Mouse (Mus musculus) kidney, embryonic 16.5 days (tissue): ENCODE data around the gene Gjb3. TPM values are rescaled to one million over a fixed set of nuclear protein-coding genes. Genes with fewer than 3 reads are reported as not detected.

Experiments
- ATAC-seq: fragments of 200-750 bp; cut with Nextera tagmentation; 2 replicates; pipeline ENCODE4 v1.8.0; 2017; ENCODE audit warnings: moderate TSS enrichment; ENCODE audit not compliant: low FRiP score, low TSS enrichment
- H3K27ac ChIP-seq: fragments of 300-500 bp; sonication (generic); 2 replicates; pipeline ENCODE4 v1.5.1; 2014; ENCODE audit warnings: low read length
- H3K27me3 ChIP-seq: fragments of 300-500 bp; sonication (generic); 2 replicates; pipeline ENCODE4 v1.6.1; 2014; ENCODE audit warnings: low read length, control low read depth, mixed read lengths; ENCODE audit not compliant: insufficient read depth
- H3K36me3 ChIP-seq: fragments of 300-500 bp; sonication (generic); 2 replicates; pipeline ENCODE4 v1.6.1; 2014; ENCODE audit warnings: low read length, control low read depth, mixed read lengths; ENCODE audit not compliant: insufficient read depth
- H3K4me1 ChIP-seq: fragments of 300-500 bp; sonication (generic); 2 replicates; pipeline ENCODE4 v1.6.1; 2014; ENCODE audit warnings: low read length, control low read depth, mixed read lengths; ENCODE audit not compliant: insufficient read depth
- H3K4me2 ChIP-seq: fragments of 300-500 bp; sonication (generic); replicated peaks from 2 replicates; pipeline ENCODE4 v1.6.1; 2014; ENCODE audit warnings: low read depth, low read length
- H3K4me3 ChIP-seq: fragments of 300-500 bp; sonication (generic); 2 replicates; pipeline ENCODE4 v1.5.1; 2014; ENCODE audit warnings: mild to moderate bottlenecking, low read length
- H3K9ac ChIP-seq: fragments of 300-500 bp; sonication (generic); replicated peaks from 2 replicates; pipeline ENCODE4 v1.6.1; 2014; ENCODE audit warnings: low read length
- H3K9me3 ChIP-seq: fragments of 300-500 bp; sonication (generic); 2 replicates; pipeline ENCODE4 v1.6.1; 2016; ENCODE audit warnings: low read length, control low read depth
- WGBS: fragments of 180-500 bp; shearing (Covaris S2); extraction: QIAGEN DNeasy Blood & Tissue Kit; methylation state at CpG from one replicate; pipeline ENCODE4 v1.1.7; 2014; 5-methylcytosine and 5-hydroxymethylcytosine counted together
- polyA plus RNA-seq: library from polyadenylated mRNA; unstranded; fragments of >200 nt; fragmentation: Nextera tagmentation; extraction: Ambion mirVana; gene quantifications from 2 replicates; pipeline ENCODE4 v1.2.1, GENCODE M21; 2015

The Gjb3 gene
- polyA plus RNA-seq, 1 experiment from 2014 or later = 1.3 TPM

DNA sequence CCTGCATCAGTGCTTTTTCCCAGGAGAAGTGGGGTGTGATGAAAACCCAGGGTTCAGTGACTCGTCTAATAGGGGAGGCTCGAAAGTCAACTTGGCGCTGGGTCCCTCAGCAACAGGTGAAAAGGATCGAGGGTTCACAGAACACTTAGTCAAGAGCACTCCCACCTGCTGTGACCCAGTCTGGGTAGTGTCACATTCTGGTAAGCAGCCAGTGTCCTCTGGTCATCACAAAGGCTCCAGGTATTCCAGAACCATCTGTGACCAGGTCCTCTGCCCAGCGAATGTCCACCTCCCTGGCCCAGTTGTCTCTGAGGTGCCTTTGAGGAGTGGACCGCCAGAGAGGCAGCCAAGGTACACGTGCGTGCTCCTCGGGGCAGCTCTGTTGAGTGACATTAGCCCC, 19.1 kb downstream of the Gjb3 start:
- no peaks in the 10 kb centered on the region for H3K9me3 ChIP-seq
- H3K4me2 ChIP-seq = no peak overlapping the region
- H3K9ac ChIP-seq = no peak overlapping the region

DNA sequence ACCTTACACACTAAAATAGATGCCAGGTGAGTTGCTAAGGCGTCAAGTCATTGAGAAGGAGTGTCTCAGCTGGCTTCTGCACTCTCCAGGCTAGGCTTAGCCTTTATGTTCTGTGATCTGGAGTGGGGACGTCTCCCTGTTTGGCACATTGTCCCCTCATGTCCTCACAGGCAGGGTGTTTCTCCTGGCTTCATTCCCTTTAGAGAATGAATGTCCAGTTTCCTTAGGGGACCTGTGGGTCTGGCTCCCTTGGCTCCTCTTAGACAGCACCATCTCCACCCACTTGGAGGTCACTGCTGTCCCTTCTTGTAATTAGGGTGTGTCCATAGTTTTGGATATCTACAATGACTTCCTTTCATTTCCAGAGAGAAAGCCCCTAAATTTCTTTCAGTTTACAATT, 23.7 kb downstream of the Gjb3 start:
- H3K27me3 ChIP-seq = peaks cover under 1% of the 10 kb centered on the region; the same call in 1 of the 2 replicates
- WGBS = 60% methylated on average over 2 of the region's 2 CpGs
- no peaks in the 10 kb centered on the region for H3K36me3 ChIP-seq
- no peak for ATAC-seq
- H3K9me3 ChIP-seq = no peaks in the 10 kb centered on the region
- H3K27ac ChIP-seq = no peak overlapping the region
- no peaks in the 10 kb centered on the region for H3K4me1 ChIP-seq
- no peak overlapping the region for H3K4me3 ChIP-seq
- no peak overlapping the region for H3K9ac ChIP-seq
- H3K4me2 ChIP-seq = no peak overlapping the region

More for the DNA sequence above, 19.1 kb downstream of the Gjb3 start:
- WGBS = 47% methylated on average over 9 of the region's 9 CpGs
- Histone ChIP-seq H3K27ac (no peak overlapping the region), H3K27me3 (peaks cover 23% of the 10 kb centered on the region), H3K36me3 (no peaks in the 10 kb centered on the region), H3K4me3 (0 out of 2 replicates have a peak overlapping the region, but pooled peaks have one; percentile 60), H3K4me1 (peaks cover 12% of the 10 kb centered on the region)
- no peak for ATAC-seq

DNA sequence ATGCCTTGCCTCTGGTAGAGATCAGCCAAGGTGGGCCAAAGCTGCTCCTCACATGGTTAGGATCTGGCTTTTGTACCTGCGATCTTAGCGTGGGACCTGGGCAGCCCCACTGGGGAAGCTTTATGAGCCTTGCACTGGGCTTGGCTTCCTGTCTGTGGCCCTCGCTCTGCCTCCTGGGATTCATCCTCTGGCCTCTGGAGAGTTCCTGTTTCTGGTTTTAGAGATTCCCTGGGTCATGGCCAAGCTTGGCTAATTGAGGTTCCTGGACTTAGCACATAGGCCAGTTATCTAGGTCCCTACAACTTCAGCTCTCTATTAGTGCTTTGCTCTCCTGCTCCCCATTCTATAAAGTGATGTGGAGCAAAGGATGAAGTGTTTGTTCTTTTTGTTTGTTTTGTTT, 26.8 kb downstream of the Gjb3 start:
- Histone ChIP-seq H3K4me3 (no peak overlapping the region), H3K27me3 (no peaks in the 10 kb centered on the region), H3K9ac (no peak overlapping the region), H3K9me3 (no peaks in the 10 kb centered on the region), H3K4me1 (no peaks in the 10 kb centered on the region), H3K27ac (no peak overlapping the region), H3K36me3 (no peaks in the 10 kb centered on the region), H3K4me2 (no peak overlapping the region)
- 62% methylated on average over 3 of the region's 3 CpGs for WGBS
- no peak for ATAC-seq

DNA sequence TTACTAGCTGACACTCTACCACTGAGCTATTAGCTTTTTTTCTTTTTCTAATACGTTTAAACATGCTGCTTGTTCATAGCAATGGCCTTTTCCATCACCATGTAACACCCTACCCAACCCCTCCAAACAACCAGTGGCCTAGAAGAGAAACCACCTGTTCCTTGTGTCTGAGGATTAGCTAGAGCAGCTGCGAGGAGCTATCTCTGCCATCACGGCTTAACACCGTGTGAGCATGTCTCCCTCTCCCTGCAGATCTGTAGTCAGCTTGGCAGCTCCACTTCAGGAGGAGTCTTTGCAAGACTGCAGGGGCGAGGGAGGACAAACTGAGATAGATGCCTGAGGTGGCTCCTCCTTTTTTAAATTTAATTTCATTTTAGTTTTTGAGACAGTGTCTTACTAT, 30.1 kb downstream of the Gjb3 start:
- 79% methylated on average over 5 of the region's 5 CpGs for WGBS
- H3K27ac ChIP-seq = no peak overlapping the region
- H3K27me3 ChIP-seq = no peaks in the 10 kb centered on the region
- H3K9me3 ChIP-seq = no peaks in the 10 kb centered on the region
- H3K4me3 ChIP-seq = no peak overlapping the region
- H3K4me1 ChIP-seq = no peaks in the 10 kb centered on the region
- no peak overlapping the region for H3K9ac ChIP-seq
- H3K36me3 ChIP-seq = no peaks in the 10 kb centered on the region
- ATAC-seq = no peak
- H3K4me2 ChIP-seq = no peak overlapping the region

DNA sequence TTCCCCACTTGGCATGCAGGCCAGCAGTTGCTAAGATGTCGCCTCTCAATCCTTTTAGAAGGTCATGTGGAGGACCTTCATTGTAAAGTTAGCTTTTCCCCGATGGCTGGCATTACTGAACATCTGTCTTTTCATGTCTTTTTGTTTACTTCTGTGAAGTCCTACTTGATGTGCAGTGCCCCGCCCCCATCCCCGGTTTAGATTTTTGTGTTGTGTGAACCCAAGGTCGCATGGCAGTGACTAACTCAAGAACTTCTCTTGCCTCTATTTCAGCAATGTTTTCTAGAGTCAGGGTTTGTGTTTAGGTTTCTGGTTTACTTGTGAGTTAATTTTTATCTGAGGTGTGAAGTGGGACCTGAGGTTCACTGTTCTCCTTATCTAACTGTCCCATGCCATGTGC, 38.0 kb downstream of the Gjb3 start:
- Histone ChIP-seq H3K9ac (no peak overlapping the region), H3K4me3 (no peak overlapping the region), H3K4me2 (no peak overlapping the region), H3K36me3 (no peaks in the 10 kb centered on the region), H3K27me3 (no peaks in the 10 kb centered on the region), H3K27ac (no peak overlapping the region), H3K9me3 (no peaks in the 10 kb centered on the region), H3K4me1 (no peaks in the 10 kb centered on the region)
- ATAC-seq = no peak
- WGBS = 77% methylated on average over 5 of the region's 5 CpGs

DNA sequence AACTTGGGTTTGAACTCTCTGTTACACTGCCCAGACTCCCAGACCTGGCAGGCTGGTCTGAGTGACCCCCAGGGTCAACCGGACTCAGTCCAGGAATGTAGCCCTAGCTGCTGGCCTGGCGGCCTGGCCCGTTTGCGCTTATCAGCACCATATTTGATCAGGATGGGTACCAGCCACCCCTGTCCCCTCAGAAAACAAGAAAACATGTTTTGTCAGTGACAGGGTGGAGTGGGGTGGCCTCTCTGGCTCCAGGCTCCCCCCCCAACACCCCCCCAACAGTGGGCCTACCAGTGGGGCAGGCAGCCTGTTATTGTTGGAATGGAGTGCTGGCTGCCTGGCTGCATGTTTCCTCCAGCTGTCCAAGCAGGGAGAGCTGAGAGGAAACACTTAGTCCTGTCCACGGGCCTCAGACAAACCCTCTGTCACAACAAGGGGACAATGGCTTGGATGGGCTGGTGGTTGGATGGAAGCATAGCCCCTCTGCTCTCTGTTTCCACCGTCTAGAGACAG, 41.5 kb downstream of the Gjb3 start:
- H3K4me2 ChIP-seq = no peak overlapping the region
- H3K27me3 ChIP-seq = no peaks in the 10 kb centered on the region
- H3K9me3 ChIP-seq = no peaks in the 10 kb centered on the region
- H3K36me3 ChIP-seq = no peaks in the 10 kb centered on the region
- no peaks in the 10 kb centered on the region for H3K4me1 ChIP-seq
- ATAC-seq = peak; percentile 42; the same call in 1 of the 2 replicates
- no peak overlapping the region for H3K27ac ChIP-seq
- no peak overlapping the region for H3K9ac ChIP-seq
- H3K4me3 ChIP-seq = no peak overlapping the region
- 64% methylated on average over 6 of the region's 6 CpGs for WGBS

DNA sequence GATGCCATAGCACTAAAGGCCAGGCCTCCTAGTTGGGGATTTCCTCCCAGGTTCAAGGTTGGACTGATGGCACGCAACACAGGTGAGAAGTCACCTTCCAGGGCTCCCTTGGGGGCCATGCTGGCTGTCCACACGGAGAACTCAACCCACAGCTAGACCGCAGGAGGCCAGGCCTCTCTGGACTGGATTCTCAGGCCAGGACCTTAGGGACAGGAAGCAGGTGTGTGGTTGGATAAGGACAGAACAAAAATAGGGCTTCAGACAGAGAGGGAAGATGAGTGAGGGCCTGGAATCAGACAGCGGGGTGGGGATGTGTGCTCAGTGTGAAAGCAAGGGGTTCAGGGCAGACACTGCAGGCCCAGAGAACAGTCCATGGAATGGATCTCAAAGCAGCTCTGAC, 43.7 kb downstream of the Gjb3 start:
- Histone ChIP-seq H3K4me1 (no peaks in the 10 kb centered on the region), H3K9ac (no peak overlapping the region), H3K9me3 (no peaks in the 10 kb centered on the region), H3K4me3 (no peak overlapping the region), H3K27me3 (no peaks in the 10 kb centered on the region), H3K4me2 (no peak overlapping the region), H3K27ac (no peak overlapping the region), H3K36me3 (no peaks in the 10 kb centered on the region)
- ATAC-seq = 0 out of 2 replicates have a peak, but pooled peaks have one; percentile 19
- WGBS = 67% methylated on average over 4 of the region's 4 CpGs

DNA sequence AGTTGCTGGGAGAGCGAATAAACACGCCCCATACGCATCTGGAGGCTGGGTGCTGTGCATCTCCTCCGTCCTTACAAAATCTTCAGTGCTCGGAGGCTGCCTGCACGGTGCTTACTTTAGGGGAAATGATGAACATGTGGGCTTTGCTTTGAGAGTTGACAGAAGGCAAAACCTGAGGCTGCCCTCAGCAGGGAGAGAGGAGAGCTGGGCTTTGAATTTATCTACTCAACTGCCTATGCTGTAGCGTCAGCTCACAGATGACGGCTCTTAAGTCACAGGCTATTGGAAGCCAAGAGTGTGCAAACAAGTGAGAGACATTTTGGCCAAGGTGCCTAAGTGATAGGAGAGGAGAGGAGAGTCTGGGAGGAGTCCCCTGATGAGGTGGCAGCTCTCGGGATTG, 51.4 kb downstream of the Gjb3 start:
- H3K9me3 ChIP-seq = no peaks in the 10 kb centered on the region
- peak overlapping the region; percentile 50; the same call in 1 of the 2 replicates for H3K27ac ChIP-seq
- no peak overlapping the region for H3K4me2 ChIP-seq
- peaks cover 12% of the 10 kb centered on the region for H3K4me1 ChIP-seq
- no peaks in the 10 kb centered on the region for H3K27me3 ChIP-seq
- no peaks in the 10 kb centered on the region for H3K36me3 ChIP-seq
- no peak overlapping the region for H3K9ac ChIP-seq
- WGBS = 83% methylated on average over 9 of the region's 9 CpGs
- ATAC-seq = no peak
- no peak overlapping the region for H3K4me3 ChIP-seq

DNA sequence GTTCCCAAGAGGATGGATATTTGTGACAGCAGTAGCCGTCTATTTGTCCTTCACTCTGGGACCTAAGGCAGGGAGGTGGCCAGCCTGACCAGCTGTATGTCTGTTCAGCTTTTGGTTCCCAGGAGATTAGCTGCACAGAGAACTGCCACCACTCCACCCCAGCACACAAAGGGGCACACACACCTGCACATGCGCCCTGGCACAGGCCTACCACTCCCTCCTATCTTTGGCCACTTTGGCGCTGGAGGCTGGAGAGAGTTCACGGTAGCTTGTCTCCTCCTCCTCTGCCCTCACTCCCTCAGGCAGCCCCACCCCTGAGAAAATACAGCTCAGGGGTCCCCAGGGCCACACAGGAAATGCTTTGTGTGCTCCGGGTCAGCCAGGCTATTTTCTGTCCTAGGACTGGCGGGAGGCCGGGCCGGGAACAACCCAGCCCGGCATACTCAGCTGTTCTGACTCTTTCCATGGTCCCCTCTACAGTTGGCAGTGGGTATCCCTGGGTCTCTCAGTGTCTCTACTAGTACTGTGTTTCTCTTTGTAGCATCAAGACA, 52.1 kb downstream of the Gjb3 start:
- 29% methylated on average over 9 of the region's 9 CpGs for WGBS
- no peak overlapping the region for H3K4me2 ChIP-seq
- no peaks in the 10 kb centered on the region for H3K9me3 ChIP-seq
- H3K4me3 ChIP-seq = no peak overlapping the region
- no peak overlapping the region for H3K9ac ChIP-seq
- no peaks in the 10 kb centered on the region for H3K27me3 ChIP-seq
- peak overlapping the region; percentile 52; the same call in 1 of the 2 replicates for H3K27ac ChIP-seq
- ATAC-seq = peak; percentile 46; the same call in 1 of the 2 replicates
- no peaks in the 10 kb centered on the region for H3K36me3 ChIP-seq
- peaks cover 12% of the 10 kb centered on the region for H3K4me1 ChIP-seq
